Mouse (Mus musculus): ENCODE measurements at regions not wholly inside any gene's neighbourhood (a gene's known extent, or its start where the extent isn't known, plus 50 kb on each side); places are given as distances from the start of the nearest gene placed in this dataset.

DNA sequence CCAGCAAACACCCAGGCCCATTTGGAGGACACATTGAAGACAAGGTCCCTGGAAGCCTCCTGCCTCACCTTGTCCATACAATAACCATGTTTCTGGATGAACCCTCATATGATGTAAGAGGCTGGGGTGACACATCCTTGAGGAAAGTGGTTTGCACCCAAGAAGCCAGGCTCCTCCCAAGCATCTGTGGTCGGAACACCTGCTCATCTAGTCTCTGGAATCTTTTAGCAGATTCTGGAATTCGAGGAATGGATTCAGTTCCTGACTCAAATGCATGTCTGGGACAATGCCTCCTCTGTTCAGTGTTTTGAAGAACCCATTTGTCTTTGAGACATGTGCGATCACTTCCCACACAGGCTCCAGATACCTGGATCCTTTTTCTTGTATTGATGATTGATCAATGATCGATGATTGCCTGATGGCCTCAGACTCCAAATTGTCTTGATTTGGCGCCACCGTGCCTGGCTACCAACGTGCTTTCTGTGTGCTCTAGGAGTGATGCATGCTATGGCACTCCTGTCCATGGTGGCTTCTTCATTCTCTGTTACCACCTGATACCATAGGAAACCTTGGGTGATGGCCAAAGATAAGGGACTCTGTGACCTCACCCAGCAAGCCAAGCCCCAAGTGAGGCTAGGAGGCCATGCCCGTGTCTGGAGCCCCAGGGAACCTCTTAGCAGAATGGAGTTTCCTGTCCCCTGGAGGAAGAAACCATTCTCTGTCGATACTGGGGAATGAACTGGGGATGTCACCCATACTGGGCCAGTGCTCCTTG is 126.7 kb downstream of the Mn1 start:
- no peak for DNase-seq (ENCODE audit: low spot score)

DNA sequence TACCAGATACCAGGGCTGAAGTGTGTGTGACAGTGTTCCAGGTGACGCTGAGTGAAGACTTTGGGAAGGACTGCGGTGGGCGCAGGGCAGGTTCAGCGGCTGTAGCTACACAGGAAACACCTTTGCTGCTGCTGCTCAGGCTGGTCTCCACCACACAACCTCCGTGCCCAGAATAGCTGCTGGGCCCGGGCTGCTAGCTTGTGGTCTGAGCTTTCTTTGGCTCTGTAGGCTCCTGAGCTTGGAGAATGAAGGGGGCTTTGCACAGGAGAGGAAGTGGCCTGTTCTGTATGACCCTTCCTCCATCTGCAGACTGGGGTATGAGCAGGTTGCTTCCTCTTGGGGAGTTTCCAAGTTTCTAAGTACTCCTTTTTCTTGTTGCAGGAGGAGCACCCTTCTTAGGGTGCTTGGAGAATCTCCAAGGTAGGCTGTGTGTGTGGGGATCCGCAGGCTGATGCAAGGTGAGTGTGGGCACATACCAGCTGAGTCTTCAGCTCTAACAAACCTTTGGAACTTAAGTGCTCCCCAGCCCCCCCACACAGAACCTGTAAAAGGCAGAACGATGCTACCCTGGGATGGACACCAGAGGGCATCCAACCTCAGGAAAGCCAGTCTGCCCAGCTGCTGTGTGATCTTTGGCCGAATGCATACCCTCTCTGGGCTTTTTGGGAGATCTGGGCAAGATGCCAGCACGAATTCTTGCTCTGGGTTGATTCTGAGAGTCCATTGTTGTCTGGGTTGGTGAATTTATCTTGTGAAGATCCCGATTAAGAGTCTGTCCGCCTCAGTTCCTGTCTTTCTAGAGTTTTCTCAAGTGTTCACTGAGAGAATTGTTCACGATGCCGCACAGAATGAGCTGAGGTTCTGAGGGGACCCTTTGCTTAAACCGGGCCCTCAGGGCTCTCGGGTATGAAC is 136.6 kb downstream of the Mn1 start:
- DNase-seq (ENCODE audit: low spot score) = no peak

DNA sequence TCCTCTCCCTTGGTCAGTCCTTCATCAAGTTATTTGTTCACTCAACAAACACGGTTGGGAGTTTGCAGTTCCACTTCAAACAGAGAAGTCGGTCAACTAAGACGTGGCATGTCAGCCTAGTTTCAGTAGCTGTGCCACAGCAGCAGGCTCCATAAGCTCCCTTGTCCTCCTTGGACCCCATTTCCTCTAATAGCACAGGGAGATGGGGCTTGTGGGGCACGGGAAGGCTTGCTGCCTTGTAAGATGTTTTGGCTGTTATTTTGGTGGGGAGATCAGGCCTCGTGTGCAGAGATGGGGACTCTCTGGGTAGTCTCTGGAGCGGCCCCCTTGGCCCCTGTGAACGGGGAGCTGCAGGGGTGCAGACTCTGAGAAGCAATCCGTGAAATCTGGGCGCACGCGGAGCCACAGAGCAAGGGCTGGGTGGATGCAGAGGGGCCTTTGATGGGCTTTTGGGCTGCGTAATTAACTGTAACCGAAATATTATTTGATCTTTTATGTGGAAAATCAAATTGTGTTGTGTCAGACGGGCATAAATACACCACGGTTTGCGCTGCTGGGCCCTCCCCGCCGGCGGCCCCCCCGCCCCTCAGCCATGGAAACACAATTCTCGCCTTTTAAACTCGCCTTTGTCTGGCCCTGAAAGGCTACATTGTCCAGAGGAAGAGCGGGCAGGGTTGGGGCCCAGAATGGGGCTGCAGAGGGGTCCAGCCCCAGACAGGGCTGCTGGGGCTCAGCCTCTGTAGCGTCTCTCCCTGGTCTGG is 137.6 kb downstream of the Mn1 start:
- DNase-seq (ENCODE audit: low spot score) = no peak

DNA sequence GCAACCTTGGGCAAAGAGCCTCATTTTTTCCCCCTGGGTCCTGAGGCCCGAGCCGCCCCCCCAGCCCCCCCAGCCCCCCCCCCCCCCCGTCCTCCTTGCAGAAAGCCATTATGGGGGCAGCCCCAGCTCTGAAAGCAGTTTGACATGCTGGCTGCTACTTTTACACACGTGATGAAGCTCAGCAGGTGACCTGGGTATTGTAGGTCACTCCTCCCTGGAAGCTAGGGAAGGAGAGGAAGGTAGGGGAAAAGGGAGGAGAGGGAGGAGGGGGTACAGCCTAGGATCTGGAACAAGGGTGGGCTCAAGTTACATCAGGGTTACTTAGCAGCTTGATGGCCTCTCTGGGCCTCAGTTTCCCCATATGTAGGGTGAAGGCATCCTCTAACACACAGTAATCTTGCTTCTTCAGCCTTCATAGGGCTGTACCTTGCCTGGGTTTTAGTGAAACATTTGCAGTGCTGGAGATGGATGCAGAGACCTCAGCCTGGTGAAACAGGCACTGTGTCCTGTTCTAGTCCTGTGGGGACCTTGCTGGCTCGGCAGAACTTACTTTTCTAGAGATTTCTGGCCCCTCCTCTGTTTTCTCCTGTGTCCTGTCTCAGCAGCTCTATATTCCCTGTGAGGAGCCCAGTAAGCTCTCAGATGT is 138.3 kb downstream of the Mn1 start:
- DNase-seq (ENCODE audit: low spot score) = no peak

DNA sequence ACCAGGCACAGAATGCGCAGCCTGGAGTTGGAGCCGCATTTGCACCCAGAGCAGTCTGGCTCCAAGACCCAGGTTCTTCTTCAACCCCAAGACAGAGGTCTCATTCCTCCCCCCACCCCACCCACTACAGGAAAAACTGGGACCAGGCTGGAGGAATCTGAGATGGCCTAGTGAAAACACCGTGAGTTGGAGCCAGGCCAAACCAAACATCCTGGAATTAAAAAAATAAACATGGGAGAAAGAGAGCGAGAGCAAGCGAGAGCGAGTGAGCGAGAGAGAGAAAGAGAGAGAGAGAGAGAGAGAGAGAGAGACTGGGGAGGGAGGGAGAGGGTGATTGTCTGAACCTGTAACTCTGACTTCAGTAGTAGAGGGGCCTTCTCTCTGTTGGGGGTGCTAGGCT is 138.8 kb downstream of the Mn1 start:
- no peak for DNase-seq (ENCODE audit: low spot score)

DNA sequence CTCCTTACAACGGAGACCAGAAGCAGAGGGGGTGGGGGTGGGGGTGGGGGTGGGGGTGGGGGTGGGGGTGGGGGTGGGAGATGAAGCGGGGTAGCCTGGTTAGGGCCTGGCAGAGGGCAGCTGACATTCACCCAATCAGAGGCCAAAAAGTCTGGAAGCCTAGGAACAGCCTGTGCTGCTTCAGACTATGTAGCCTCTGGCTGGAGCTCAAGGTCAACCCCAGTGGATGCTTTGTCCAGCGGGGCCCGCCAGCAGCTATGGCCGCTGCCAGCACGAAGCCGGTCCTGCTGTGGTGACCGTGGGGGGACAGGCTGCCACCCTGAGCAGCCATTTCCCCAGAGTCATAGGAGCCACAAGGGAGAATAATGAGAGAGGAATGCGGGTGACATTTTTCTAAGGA is 143.3 kb downstream of the Mn1 start:
- no peak for DNase-seq (ENCODE audit: low spot score)

DNA sequence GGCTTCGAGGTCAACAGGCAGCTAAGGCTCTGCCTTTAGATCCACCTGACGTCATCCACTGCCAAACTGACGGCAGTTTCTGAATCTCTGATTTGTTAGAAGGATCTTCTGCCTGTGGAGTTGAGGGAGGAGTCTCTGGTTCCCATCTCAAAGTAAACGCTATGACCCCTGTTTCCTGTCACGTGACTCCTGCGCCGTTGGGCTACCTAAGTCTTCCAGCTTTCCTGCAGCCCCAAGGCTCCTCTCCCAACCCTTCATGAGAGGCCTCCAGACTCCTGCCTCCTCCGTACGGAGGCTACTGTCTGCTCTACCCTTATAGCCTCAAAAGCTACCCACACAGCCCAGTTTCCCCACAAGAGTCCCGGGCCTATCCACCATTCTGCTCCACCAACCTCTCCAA is 144.1 kb downstream of the Mn1 start:
- DNase-seq (ENCODE audit: low spot score) = no peak

DNA sequence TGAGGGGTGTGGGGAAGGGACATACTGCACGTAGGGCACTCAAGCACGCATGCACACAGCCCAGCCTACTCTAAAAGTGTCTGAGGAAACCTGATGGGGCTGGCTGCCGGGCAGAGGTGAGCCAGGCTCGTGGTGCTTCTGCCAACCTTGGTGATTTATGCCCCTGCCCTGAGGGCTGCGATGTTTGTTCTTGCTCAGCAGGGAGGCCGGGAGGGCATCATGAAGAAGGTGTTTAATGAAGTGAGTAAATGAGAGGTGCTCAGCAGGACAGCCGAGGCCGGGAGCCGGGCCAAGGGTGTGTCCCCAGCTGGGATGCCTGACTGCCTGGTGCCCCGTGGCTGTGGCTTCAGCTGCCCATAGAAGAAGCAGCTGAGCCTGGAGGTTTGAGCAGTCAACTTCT is 153.7 kb downstream of the Mn1 start:
- no peak for DNase-seq (ENCODE audit: low spot score)

DNA sequence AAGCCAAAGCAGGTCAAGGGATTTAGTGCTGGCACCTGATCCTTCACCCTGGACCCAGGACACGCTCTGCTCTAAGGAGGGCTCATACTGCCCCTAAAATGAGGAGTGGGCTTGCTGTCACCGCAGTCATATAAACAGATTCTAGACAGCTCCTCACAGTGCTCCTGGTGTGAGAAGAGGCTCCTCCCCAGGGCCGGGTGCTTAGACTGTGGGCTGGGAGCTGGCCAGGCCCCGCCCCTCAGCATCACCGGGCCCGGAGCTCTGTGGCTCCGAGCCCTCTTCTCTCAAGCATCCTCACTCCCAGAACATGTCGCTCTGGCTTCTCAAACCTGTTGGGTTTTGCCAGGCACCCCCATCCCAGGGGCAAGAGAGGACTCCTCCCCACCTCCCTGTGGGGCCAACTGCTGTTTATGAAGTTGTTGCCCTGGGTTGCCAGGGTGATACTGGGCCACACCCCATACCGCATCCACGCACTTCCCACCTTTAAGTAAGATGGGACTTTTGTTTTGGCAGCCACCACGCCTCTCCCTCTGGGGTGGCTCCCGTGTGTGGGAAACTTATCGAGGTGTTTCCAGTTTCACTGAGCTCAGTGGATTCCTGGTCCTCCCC is 156.2 kb downstream of the Mn1 start:
- no peak for DNase-seq (ENCODE audit: low spot score)

DNA sequence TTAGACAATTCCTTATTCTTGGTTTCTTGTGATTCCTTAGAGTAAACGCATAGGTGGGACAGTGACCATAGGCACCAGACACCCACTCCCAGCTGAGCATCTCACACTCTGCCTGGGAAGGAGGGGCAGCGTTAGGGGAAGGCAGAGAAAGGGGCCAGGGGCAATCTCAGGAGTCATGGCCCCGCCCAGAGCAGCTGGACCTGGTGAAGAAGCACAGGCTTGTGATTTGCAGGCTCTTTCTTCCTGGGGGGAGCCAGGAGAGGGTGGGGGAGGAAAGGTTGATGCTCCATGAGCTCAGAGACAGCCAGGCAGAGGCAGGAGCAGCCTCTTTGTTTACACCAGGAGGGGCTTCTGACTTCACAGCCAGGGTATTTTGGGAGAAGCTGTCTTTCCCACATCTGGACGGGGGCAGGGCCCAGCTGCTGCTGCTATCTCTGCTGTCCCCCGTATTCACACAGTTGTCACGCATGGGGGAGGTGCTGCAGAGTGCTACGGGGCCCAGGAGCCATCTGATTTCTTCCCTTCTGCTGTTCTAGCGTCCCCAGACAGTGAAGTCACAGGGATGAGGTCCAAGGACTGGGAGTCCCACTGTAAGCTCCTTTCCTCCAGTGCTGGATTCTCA is 157.2 kb downstream of the Mn1 start:
- DNase-seq (ENCODE audit: low spot score) = no peak

DNA sequence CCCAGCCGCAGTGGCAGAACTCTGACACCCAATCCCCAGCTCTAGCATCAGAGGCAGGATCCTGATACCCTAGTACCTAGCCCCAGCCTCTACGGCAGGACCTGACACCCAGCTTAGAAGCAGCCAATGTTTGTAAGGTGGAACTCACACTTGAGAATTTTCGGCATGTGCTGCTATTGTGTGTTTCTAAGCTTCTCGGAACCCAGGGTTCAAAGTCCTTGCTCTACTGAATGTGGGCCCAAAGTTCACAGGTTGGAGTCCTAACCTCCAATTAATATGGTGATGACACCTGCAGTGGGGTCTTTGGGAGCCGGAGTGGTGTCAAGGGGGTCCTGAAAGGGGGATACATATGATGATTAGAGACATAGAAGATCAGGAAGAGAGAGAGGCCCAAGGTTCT is 158.2 kb downstream of the Mn1 start:
- DNase-seq (ENCODE audit: low spot score) = no peak

DNA sequence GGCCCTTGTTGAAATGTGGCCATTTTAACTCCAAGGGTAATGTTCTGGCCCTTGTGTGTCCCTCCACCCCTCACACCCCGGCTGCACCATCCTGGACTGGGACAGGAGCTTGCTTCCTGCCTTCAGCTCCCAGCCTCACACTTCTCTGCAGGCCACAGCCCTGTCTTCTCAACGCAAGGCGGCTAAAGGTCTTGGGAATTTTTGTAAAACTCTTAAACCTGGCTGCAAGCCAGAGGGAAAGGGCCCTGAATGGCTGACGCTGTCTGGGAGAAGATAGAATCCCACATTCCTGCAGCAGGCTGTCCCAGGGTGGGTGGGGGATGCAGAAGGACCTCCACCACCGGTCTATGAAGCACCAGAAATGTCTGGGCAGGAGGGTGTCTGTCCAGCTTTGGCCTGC is 156.3 kb upstream of the Gm26897 start:
- DNase-seq (ENCODE audit: low spot score) = no peak

DNA sequence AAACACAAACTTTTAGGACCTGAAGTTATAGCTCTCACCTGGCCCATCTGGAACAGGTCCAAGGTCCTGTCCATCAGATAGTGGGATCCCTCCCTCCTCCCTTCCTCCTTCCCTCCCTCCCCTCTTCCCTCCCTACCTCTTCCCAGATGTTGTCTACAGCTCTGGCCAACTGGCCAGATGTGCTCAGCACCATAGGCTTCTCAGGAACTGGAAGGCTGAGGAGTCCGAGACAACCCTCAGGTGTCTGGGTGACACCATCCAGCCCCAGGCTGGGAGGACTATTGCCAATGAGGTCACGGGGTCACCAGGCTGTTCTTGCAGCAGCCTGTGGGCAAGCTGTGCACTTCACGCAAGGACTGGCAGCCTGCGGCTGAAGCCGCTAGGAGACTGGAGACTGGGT is 155.6 kb upstream of the Gm26897 start:
- no peak for DNase-seq (ENCODE audit: low spot score)

DNA sequence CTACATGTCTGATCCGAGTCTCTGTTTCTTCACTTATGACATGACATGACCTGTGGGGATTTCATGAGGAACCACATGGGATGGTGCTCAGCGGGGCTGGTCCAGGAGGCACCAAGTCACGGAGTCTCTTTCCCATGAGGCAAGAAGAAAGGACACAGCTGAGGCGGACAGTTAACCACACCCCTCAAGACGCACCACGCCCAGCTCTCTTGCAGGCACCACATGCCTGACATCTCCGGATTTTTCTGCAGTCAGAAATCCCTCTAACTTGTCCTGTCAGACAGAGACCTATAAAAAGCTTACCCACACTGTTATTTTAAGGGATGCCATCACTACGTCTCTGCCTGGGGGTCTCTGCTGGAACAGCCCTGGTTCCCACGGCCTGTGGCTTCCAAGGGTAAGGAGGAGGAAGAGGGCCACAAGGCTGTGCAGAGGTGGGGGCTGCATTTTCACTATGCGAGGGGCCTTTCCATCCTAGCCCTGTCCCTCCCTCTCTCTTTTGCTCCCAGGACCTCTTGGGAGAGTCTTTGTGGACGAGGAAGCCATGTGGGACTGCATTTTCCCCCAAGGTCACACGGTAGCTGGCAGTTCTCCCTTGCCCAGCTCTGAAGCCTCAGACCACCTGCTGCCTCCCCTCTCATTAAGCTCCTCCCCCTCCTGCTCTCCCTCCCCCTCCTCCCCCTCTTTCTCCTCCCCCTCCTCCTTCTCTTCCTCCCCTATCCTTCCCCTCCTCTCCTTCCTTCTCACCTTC is 154.6 kb upstream of the Gm26897 start:
- DNase-seq (ENCODE audit: low spot score) = no peak

DNA sequence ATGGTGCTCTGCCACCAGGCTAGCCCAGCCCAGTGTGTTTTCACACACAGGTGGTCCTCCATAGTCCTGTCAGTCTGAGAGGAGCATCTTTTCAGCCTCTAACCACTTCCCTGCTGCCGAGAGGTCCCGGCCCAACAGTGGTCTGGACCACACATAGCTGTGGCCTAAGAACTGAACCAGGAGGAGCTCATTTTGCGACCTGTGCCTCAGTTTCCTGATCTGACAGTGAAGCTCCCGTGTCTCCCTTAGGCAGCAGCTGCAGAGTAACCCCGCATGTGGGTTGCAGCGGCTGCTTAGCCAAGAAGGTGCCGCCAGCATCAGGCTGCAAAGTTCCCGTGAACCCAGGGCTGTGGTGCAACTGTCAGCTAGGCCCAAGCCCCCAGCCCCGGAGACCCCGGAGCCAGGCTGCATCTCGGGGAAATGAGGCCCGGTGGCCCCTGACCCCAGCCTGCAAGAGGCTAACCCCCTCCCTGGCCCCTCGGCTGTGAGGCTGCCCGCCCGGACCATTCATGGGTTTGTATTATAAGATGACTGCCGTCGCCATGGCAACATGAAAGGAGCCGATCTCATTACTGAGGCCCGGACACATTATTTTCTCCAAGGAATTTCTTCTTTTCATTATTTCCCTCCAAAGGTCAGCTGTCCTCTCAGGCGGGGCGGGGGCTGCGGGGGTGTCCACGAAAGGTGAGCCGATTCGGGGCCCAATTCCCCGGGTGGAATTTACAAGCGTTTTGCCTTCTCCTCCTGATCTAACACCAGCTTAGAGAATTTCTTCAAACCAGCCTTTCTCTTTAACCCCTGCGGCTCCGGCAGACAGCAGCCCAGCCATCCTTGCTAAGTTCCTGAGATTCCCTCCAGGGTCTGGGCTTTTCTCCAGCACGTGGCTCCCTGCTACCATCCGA is 152.6 kb upstream of the Gm26897 start:
- peak; percentile 63 for DNase-seq (ENCODE audit: low spot score)

DNA sequence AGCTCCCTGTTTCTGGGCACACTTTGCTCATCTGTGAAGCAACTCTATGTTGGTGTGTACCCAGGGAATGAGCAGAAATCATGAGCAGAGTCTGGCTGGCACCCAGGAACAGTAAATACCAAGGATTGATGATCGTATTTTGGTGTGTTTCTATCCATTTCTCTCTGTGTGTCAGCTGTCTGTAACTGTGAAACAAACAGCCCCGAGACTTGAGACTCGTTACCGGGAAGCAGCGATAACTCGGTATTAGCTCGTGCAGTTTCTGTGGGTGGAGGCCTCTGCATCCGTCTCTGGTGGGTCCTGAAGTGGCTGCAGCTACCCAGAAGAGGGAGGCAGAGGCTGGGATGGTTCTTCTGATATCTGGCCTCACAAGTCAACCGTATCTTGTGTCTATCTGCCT is 151.7 kb upstream of the Gm26897 start:
- peak; percentile 43 for DNase-seq (ENCODE audit: low spot score)

DNA sequence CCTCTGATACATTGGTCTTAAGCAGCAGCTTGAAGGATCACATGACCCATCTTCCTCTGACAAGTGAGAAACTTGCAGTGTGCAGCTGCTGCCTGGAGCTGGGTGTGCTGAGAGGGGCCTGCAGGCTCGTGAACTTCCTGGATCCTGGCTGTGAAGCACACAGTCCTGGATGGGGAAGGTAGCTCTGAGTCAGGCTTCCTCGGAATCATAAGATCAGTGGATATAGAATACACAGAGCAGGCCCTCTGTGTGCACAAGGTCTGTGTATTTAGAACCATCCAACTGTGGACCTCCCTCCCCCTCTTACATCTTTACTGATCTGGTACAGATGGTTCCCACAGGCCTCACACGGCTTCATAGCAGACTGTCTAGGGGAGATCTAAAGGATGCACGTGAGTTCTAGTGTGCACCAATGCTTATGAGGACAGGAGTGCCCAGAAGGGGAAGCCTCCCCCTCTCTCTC is 143.1 kb upstream of the Gm26897 start:
- no peak for DNase-seq (ENCODE audit: low spot score)

DNA sequence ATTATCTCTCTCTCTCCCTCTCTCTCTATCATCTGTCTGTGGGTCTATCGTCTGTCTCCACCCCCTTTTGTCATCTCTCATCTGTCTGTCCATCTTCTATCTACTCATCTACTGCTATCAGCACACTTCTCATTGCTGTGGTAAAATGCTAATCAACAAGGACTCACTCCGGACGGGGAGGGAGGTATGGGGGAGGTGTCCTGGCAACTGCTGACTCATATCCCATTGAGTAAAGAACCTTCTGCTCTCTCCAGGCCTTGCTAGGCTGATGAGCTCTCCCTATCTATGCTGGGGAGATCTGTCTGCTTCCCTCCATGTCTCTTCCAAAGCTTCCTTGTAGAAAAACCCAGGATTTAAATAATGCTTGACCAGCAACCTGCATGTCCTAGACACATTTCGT is 140.9 kb upstream of the Gm26897 start:
- no peak for DNase-seq (ENCODE audit: low spot score)

DNA sequence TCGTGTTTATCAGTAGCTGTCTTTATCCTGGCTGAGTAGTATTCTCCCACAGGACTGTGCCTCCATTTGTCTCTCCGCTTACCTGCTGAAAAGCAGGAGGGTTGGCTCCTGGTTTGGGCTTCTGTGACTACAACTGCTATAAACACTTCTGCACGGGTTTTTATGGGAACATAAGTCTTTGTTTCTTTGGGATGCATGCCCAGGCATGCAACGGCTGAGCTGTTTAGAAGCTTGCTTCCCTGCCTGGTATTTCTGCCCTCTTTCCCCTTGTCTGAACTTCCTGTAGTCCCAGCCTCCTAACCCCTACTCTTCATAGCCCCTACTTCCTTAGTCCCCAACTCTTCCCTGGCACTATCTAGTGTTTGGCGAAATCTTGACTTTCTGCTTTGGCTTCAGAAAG is 139.6 kb upstream of the Gm26897 start:
- no peak for DNase-seq (ENCODE audit: low spot score)

All from layer of hippocampus, adult 11-12 months (tissue).